Mouse (Mus musculus) layer of hippocampus, adult 9-10 months (tissue): ENCODE measurements at regions not wholly inside any gene's neighbourhood (a gene's known extent, or its start where the extent isn't known, plus 50 kb on each side); places are given as distances from the start of the nearest gene placed in this dataset.
"Not testable (repeated sequence)": the region's sequence is repeated elsewhere in the genome, so short reads cannot be mapped to it uniquely, and the experiment has no call there.

ENCODE experiments used
- DNase-seq: peaks from one replicate; pipeline ENCODE4 v3.0.0; 2022; ENCODE audit warnings: low spot score

GRCm38 (mm10) chr14:58323164-58323563 lies 252.8 kb downstream of the Fgf9 start:
- DNase-seq = no peak

GRCm38 (mm10) chr14:58322461-58322860 lies 252.1 kb downstream of the Fgf9 start:
- DNase-seq = no peak

DNA sequence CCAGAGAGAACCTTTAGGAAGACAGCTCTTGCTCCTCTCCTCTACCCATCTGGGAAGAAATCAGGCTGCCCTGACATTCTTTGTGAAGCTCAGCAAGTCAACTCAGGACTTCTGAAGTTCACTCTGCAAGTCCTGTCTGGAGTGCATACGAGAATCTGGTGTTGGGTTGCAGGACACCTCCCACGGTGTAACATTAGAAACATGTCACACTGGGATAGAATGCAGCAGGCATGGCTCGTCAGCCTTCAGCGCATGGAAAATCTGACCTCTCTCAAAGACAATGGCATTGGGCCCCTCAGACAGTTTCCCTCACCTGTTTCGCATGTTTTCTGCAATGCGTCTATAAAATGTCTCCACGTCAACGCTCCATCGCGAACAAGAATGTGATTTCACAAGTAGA lies 251.5 kb downstream of the Fgf9 start:
- no peak for DNase-seq

GRCm38 (mm10) chr14:58321234-58321633 lies 250.9 kb downstream of the Fgf9 start:
- no peak for DNase-seq

DNA sequence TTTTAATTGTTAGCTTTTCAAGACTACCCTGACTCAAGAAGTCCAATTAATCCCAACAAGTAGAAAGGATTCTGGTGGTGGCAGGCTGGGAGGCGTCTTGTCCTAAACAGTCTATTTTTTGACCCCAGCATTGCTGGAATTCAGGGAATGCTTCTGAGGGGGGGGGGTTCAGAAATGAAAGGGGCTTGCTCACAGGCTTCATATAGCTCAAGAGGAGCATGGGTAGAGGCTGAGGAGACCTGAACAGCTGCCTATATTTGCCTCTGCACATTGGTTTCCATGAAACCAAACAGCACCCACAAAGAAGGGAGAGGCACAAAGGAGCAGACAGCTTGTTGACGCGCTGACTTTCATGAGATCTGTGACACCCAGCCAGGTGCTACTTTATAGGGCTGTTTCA lies 247.3 kb downstream of the Fgf9 start:
- no peak for DNase-seq

- DNase-seq = no peak
These were observed 246.9 kb downstream of the Fgf9 start for GRCm38 (mm10) chr14:58317231-58317630.

- DNase-seq = no peak
These were observed 237.3 kb downstream of the Fgf9 start for GRCm38 (mm10) chr14:58307695-58308094.

DNA sequence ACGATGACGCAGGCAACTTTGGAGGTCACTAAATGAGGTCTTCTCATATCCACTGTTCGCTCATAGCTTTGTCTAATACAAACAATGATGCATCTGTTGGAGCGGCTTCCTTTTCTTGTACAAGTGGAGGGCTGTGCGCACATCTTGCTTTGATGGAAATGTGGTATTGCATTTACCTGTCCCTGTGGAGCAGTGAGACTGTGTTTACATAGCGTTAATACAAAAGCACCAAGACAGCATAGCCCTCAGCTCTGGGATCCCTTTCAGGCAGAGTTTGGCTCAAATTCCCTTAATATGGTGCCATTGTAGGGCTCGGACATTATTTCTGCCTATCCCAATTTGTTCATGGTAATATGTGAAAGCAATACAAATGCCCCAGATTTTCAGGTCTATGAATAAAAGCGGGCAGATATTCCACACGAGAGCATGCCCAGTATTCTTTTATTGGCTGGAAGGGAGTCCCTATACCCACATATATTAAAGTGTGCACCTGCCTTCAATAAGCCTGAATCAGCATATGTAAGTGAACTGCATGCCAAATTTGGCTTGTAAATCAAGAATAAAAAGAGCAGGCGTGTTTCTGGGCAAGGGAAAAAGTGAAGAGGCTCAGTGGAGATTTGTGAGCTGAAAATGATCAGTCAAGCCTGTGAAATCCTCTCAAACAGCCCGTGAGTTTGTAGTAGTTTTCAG lies 236.6 kb downstream of the Fgf9 start:
- DNase-seq = no peak

GRCm38 (mm10) chr14:58300411-58300887 lies 230.1 kb downstream of the Fgf9 start:
- no peak for DNase-seq

DNA sequence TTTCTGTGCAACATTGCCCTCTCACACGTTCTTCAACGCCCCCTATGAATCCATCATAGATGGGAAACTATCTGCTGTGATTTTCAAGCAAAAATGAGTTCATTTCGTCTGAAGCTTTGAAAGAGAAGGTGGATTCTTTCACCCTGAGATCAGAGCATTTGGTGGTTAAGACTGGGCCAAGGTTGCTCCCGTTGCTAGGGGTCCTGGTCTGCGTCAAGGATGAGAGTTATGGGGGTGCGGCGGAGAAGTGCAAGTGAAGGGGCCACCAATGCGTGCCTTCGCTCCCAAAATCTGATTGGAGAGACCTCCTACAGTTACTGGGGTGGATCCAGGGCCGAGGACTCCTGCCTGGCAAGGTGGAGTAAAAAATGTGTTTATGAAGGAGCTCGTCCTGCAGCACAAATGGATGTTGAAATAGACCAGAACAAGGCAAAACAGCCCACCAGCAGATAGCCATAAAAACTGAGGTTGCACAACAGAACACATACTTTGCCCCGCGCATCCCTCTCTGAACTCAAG lies 215.7 kb downstream of the Fgf9 start:
- no peak for DNase-seq

DNA sequence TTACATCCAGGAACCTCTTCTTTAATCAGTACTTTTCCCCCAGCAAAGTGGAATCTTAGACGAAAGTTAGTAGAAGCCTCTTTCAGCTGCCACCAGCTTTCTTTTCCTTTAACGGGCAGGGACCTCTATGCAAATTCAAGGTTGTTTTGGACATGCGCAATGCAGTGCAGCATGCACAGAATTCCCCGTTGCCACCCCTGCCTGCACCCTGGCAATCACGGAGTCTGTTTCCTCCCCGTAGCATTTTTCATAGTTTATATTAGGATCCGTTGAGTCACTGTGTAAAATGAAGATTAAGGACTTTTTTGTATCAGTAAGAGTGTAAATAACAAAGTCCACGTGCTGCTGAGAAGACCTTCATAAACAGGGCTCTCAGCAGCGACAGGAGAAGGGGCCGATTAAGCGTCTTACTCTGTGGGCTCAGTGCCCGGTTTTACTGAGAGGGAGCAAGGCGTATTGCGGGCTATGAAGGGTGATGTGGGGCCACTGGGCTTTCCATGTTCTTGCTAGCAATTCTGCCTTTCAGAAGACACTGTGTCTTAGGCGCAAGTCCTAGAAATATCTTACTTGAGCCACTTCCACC lies 212.5 kb downstream of the Fgf9 start:
- no peak for DNase-seq

GRCm38 (mm10) chr14:58282264-58282663 lies 211.9 kb downstream of the Fgf9 start:
- no peak for DNase-seq

GRCm38 (mm10) chr14:58274440-58274839 lies 204.1 kb downstream of the Fgf9 start:
- not testable (repeated sequence) for DNase-seq

GRCm38 (mm10) chr14:58273693-58274419 lies 203.5 kb downstream of the Fgf9 start:
- DNase-seq = no peak

DNA sequence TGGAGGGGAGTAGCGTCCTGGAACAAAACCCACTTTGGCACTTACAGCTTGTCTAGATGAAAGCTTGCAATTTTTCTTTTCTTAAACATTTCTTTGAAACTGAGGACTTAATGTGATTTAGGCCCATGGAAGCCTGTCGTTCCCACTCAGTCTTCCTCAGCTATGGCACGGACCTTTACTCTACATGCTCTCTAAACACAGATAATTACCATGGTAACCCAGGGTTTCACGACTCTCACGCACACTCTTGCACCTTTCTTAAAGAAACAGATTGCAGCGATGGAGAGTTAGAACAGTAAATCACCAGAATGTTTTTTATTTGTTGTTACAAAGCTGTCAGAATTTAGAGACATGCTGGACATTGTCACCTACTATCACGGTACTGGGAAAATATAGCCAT lies 195.0 kb downstream of the Fgf9 start:
- no peak for DNase-seq

- DNase-seq = no peak
These were observed 194.1 kb downstream of the Fgf9 start for GRCm38 (mm10) chr14:58264401-58264800.

GRCm38 (mm10) chr14:58253369-58253968 lies 183.1 kb downstream of the Fgf9 start:
- DNase-seq = no peak

GRCm38 (mm10) chr14:58225869-58226268 lies 155.5 kb downstream of the Fgf9 start:
- no peak for DNase-seq

DNA sequence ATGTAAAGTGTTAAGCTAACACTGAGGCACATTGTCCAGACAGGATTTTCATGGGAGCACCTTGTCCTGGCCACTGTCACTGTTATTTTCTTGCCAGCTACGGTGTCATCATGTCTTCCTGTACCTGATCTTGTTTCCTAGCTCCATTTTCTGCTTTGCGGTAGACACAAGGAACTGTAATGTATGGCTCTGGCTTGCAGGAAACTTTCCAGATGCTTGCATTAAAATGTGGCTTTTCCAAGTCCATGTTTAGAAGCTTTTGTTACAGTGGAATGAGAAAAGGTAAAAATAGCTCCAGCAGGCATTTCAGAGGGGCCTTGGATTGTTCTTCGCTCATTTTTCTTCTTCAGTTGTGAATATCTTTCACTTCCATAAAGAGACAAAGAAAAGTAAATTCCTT lies 154.1 kb downstream of the Fgf9 start:
- DNase-seq = no peak

DNA sequence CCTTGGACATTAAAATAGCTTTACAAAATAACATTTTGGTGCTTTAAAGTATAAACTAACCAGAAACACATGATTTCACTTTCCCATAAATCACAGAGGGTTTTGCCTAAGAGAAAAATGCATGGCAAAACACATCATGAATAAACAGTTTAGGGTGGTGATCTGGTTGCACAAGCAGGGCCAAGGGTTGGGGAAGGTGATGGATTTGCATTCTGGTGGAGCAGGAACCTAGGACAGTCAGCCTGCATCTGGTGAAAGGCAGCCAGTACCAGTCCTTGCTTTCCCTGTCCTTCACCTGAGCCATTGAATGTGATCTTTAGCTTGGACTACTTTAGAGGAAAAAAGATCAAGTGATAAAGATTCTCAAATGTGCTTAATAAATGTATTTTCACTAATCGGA lies 138.1 kb downstream of the Fgf9 start:
- DNase-seq = no peak

GRCm38 (mm10) chr14:58202607-58203295 lies 132.4 kb downstream of the Fgf9 start:
- no peak for DNase-seq

GRCm38 (mm10) chr14:58189948-58190347 lies 119.6 kb downstream of the Fgf9 start:
- DNase-seq = no peak
